ENCODE assay signal across 15 mouse cellular contexts in genomic region chr8:91383811-91384210, GRCm38 (mm10).
DNase-seq lines count a peak whose midpoint lies in the region; ATAC-seq and TF ChIP-seq lines count a peak whose summit lies in the region.
"Had no signal": no experiment of that assay in that cellular context is flagged by ENCODE, and none has a peak within 500 bp of the region (broad histone marks: within the 10 kb centered on the region; RNA-seq: fewer than 3 reads in every experiment).

No protein-coding gene starts in this region.

- peaks cover 39% of the 10 kb centered on the region for H3K4me1 ChIP-seq in lung, embryonic 16.5 days (replicated peaks; ENCODE audit: control insufficient read depth, insufficient read depth, low read length)
- peaks cover 45% of the 10 kb centered on the region for H3K4me1 ChIP-seq in embryonic facial prominence, embryonic 10.5 days
- H3K4me1 ChIP-seq in forebrain, embryonic 16.5 days (replicated peaks; ENCODE audit: control insufficient read depth, insufficient read depth, low read length), result peaks cover 26% of the 10 kb centered on the region
- peaks cover 45% of the 10 kb centered on the region for H3K4me1 ChIP-seq in kidney, embryonic 15.5 days

- no peaks in the 10 kb centered on the region for H3K9me3 ChIP-seq in lung, embryonic 16.5 days (ENCODE audit: control insufficient read depth, low read length)
- no peaks in the 10 kb centered on the region for H3K9me3 ChIP-seq in embryonic facial prominence, embryonic 10.5 days
- H3K9me3 ChIP-seq in forebrain, embryonic 16.5 days (ENCODE audit: control insufficient read depth, low read length), result no peaks in the 10 kb centered on the region
- H3K9me3 ChIP-seq in kidney, embryonic 15.5 days (replicated peaks), result no peaks in the 10 kb centered on the region
- H3K9me3 ChIP-seq: intestine, embryonic 15.5 days had no signal

- no peak for TF ChIP-seq CTCF in gastrocnemius, adult 2 months (IDR thresholded peaks at IDR 0.05)

- no peaks in the 10 kb centered on the region for H3K36me3 ChIP-seq in lung, embryonic 16.5 days (ENCODE audit: control insufficient read depth, insufficient read depth, low read length)
- H3K36me3 ChIP-seq in embryonic facial prominence, embryonic 10.5 days (replicated peaks), result no peaks in the 10 kb centered on the region
- no peaks in the 10 kb centered on the region for H3K36me3 ChIP-seq in forebrain, embryonic 16.5 days (ENCODE audit: control insufficient read depth, insufficient read depth)
- no peaks in the 10 kb centered on the region for H3K36me3 ChIP-seq in kidney, embryonic 15.5 days
- H3K36me3 ChIP-seq: intestine, embryonic 15.5 days had no signal

- no peak for DNase-seq in gastrocnemius, adult 2 months
- no peak for DNase-seq in gastrocnemius, adult 18-20 months (ENCODE audit: low spot score)
- no peak for DNase-seq in lung, postnatal 25 days (ENCODE audit: low spot score)
- no peak for DNase-seq in embryonic facial prominence, embryonic 10.5 days (ENCODE audit: low spot score)
- no peak for DNase-seq in ovary, postnatal 14 days (ENCODE audit: low spot score)
- DNase-seq: adrenal gland, adult 8-10 months; cerebellum, postnatal 10 days; heart, adult 18-20 months; heart, postnatal 10 days; kidney, postnatal 25 days; right cerebral cortex, postnatal 25 days had no signal

- intact Hi-C loops in gastrocnemius, adult 2 months (cut with DNase I), result loop anchor here (10.0 kb wide), 2 partner anchors 251 to 971 kb away; partner anchors contain the start of gene Irx5

- H3K9ac ChIP-seq in lung, embryonic 16.5 days (ENCODE audit: low read length), result no peak overlapping the region
- H3K9ac ChIP-seq in forebrain, embryonic 16.5 days (replicated peaks; ENCODE audit: low read depth, low read length), result no peak overlapping the region
- no peak overlapping the region for H3K9ac ChIP-seq in kidney, embryonic 15.5 days
- H3K9ac ChIP-seq: intestine, embryonic 15.5 days had no signal

- H3K4me2 ChIP-seq in lung, embryonic 16.5 days (ENCODE audit: low read depth, low read length), result no peak overlapping the region
- no peak overlapping the region for H3K4me2 ChIP-seq in forebrain, embryonic 16.5 days (ENCODE audit: low read length)
- H3K4me2 ChIP-seq in kidney, embryonic 15.5 days, result no peak overlapping the region
- H3K4me2 ChIP-seq: intestine, embryonic 15.5 days had no signal

- no peak for ATAC-seq in lung, embryonic 16.5 days (ENCODE audit: low read depth)
- ATAC-seq in forebrain, embryonic 16.5 days, result 0 out of 2 replicates have a peak, but pooled peaks have one; percentile 24
- ATAC-seq in kidney, embryonic 15.5 days (replicated peaks; ENCODE audit: low FRiP score), result no peak
- ATAC-seq: intestine, embryonic 15.5 days had no signal

- H3K27ac ChIP-seq in gastrocnemius, adult 2 months, result peak overlapping the region; percentile 21; the same call in 1 of the 2 replicates
- peak overlapping the region; percentile 34 for H3K27ac ChIP-seq in lung, embryonic 16.5 days (ENCODE audit: low read length)
- H3K27ac ChIP-seq in embryonic facial prominence, embryonic 10.5 days (replicated peaks), result 0 out of 2 replicates have a peak overlapping the region, but pooled peaks have one; percentile 61
- H3K27ac ChIP-seq in forebrain, embryonic 16.5 days (ENCODE audit: low read length), result no peak overlapping the region
- H3K27ac ChIP-seq in kidney, embryonic 15.5 days, result no peak overlapping the region
- H3K27ac ChIP-seq: intestine, embryonic 15.5 days had no signal

- no peaks in the 10 kb centered on the region for H3K27me3 ChIP-seq in lung, embryonic 16.5 days (ENCODE audit: control insufficient read depth, insufficient read depth, low read depth, low read length)
- H3K27me3 ChIP-seq in embryonic facial prominence, embryonic 10.5 days (replicated peaks; ENCODE audit: low read depth, poor library complexity, severe bottlenecking), result 0 out of 2 replicates have a peak, but pooled peaks cover 5% of the 10 kb centered on the region
- H3K27me3 ChIP-seq in forebrain, embryonic 16.5 days (replicated peaks; ENCODE audit: control insufficient read depth, insufficient read depth, low read length), result no peaks in the 10 kb centered on the region
- no peaks in the 10 kb centered on the region for H3K27me3 ChIP-seq in kidney, embryonic 15.5 days
- H3K27me3 ChIP-seq: intestine, embryonic 15.5 days had no signal

- H3K4me3 ChIP-seq in gastrocnemius, adult 2 months, result no peak overlapping the region
- no peak overlapping the region for H3K4me3 ChIP-seq in lung, embryonic 16.5 days (ENCODE audit: low read length)
- H3K4me3 ChIP-seq in embryonic facial prominence, embryonic 10.5 days, result no peak overlapping the region
- H3K4me3 ChIP-seq in forebrain, embryonic 16.5 days (replicated peaks; ENCODE audit: low read length), result no peak overlapping the region
- no peak overlapping the region for H3K4me3 ChIP-seq in kidney, embryonic 15.5 days (replicated peaks)
- H3K4me3 ChIP-seq: intestine, embryonic 15.5 days had no signal

- 68% methylated on average over 11 of the region's 11 CpGs for WGBS in lung, embryonic 16.5 days
- 26% methylated on average over 11 of the region's 11 CpGs for WGBS in embryonic facial prominence, embryonic 10.5 days
- 9% methylated on average over 11 of the region's 11 CpGs for WGBS in forebrain, embryonic 16.5 days
- WGBS in kidney, embryonic 15.5 days, result 74% methylated on average over 11 of the region's 11 CpGs

Comparison
In these comparisons a context has a peak if more than half of its experiments do, and no peak if none do; other contexts are left out.
1. H3K27ac ChIP-seq: peak in gastrocnemius, adult 2 months (single experiment), lung, embryonic 16.5 days (single experiment) and embryonic facial prominence, embryonic 10.5 days (single experiment); none in forebrain, embryonic 16.5 days (single experiment) and kidney, embryonic 15.5 days (single experiment).